Mouse (Mus musculus) ovary, postnatal 10 days (tissue): ENCODE data around the gene Prkca.

Experiments
- DNase-seq: peaks from one replicate; pipeline ENCODE4 v3.0.0; 2022; ENCODE audit warnings: low spot score

The Prkca gene

GRCm38 (mm10) chr11:108235081-108235703, 108.5 kb downstream of the Prkca start:
- no peak for DNase-seq

- DNase-seq, result no peak
These were observed 110.7 kb downstream of the Prkca start for GRCm38 (mm10) chr11:108233015-108233414.

GRCm38 (mm10) chr11:108230101-108230500, 113.6 kb downstream of the Prkca start:
- DNase-seq, result no peak

GRCm38 (mm10) chr11:108229176-108229946, 114.4 kb downstream of the Prkca start:
- no peak for DNase-seq

GRCm38 (mm10) chr11:108228497-108228896, 115.2 kb downstream of the Prkca start:
- DNase-seq, result no peak

- no peak for DNase-seq
These were observed 117.5 kb downstream of the Prkca start for GRCm38 (mm10) chr11:108226248-108226647.

- DNase-seq, result no peak
These were observed 119.3 kb downstream of the Prkca start for GRCm38 (mm10) chr11:108224233-108224973.

GRCm38 (mm10) chr11:108223613-108224232, 120.0 kb downstream of the Prkca start:
- no peak for DNase-seq

GRCm38 (mm10) chr11:108223154-108223553, 120.6 kb downstream of the Prkca start:
- DNase-seq, result no peak

GRCm38 (mm10) chr11:108222616-108223015, 121.1 kb downstream of the Prkca start:
- no peak for DNase-seq

GRCm38 (mm10) chr11:108222026-108222425, 121.7 kb downstream of the Prkca start:
- no peak for DNase-seq

- DNase-seq, result no peak
These were observed 122.4 kb downstream of the Prkca start for GRCm38 (mm10) chr11:108221124-108221835.

GRCm38 (mm10) chr11:108220605-108221004, 123.1 kb downstream of the Prkca start:
- DNase-seq, result no peak

- no peak for DNase-seq
These were observed 126.7 kb downstream of the Prkca start for GRCm38 (mm10) chr11:108217043-108217442.

GRCm38 (mm10) chr11:108216064-108216463, 127.7 kb downstream of the Prkca start:
- no peak for DNase-seq

- DNase-seq, result no peak
These were observed 128.3 kb downstream of the Prkca start for GRCm38 (mm10) chr11:108215466-108215865.

- DNase-seq, result no peak
These were observed 129.1 kb downstream of the Prkca start for GRCm38 (mm10) chr11:108214521-108215223.

GRCm38 (mm10) chr11:108213783-108214182, 129.9 kb downstream of the Prkca start:
- DNase-seq, result no peak

- DNase-seq, result no peak
These were observed 131.1 kb downstream of the Prkca start for GRCm38 (mm10) chr11:108212638-108213037.

GRCm38 (mm10) chr11:108212030-108212429, 131.7 kb downstream of the Prkca start:
- no peak for DNase-seq

- DNase-seq, result no peak
These were observed 133.0 kb downstream of the Prkca start for GRCm38 (mm10) chr11:108210749-108211148.
